Mouse (Mus musculus) embryonic facial prominence, embryonic 10.5 days (tissue): ENCODE results near the gene Anxa5. TPM values are rescaled to one million over a fixed set of nuclear protein-coding genes. Genes with fewer than 3 reads are reported as not detected.

Experiments
- DNase-seq: peaks from one replicate; pipeline ENCODE4 v3.0.0-alpha.2; 2017; ENCODE audit warnings: low spot score
- H3K27ac ChIP-seq: fragments of 300-500 bp; sonication (generic); replicated peaks from 2 replicates; pipeline ENCODE4 v1.5.1; 2016; ENCODE audit warnings: mild to moderate bottlenecking
- H3K27me3 ChIP-seq: fragments of 300-500 bp; sonication (generic); replicated peaks from 2 replicates; pipeline ENCODE4 v1.6.1; 2016; ENCODE audit warnings: low read depth, mild to moderate bottlenecking; ENCODE audit not compliant: poor library complexity, severe bottlenecking
- H3K36me3 ChIP-seq: fragments of 300-500 bp; sonication (generic); replicated peaks from 2 replicates; pipeline ENCODE4 v1.6.1; 2016; ENCODE audit warnings: mild to moderate bottlenecking, moderate library complexity
- H3K4me1 ChIP-seq: fragments of 300-500 bp; sonication (generic); 2 replicates; pipeline ENCODE4 v1.6.1; 2016
- H3K4me3 ChIP-seq: fragments of 300-500 bp; sonication (generic); 2 replicates; pipeline ENCODE4 v1.5.1; 2016; ENCODE audit warnings: mild to moderate bottlenecking, moderate library complexity
- H3K9me3 ChIP-seq: fragments of 300-500 bp; sonication (generic); 2 replicates; pipeline ENCODE4 v1.6.1; 2016; ENCODE audit warnings: mild to moderate bottlenecking
- WGBS: fragments of 180-500 bp; shearing (Covaris S2); methylation state at CpG from one replicate; pipeline ENCODE4 v1.1.7; 2016; 5-methylcytosine and 5-hydroxymethylcytosine counted together
- polyA plus RNA-seq: library from polyadenylated mRNA; unstranded; fragments of >200 nt; fragmentation: Nextera tagmentation; extraction: Ambion mirVana; gene quantifications from 2 replicates; pipeline ENCODE4 v1.2.1, GENCODE M21; 2016

Anxa5 gene
- polyA plus RNA-seq, 1 experiment from 2014 or later = 116 TPM

- H3K27ac ChIP-seq = no peak overlapping the region
- DNase-seq = no peak
- no peaks in the 10 kb centered on the region for H3K36me3 ChIP-seq
- H3K4me1 ChIP-seq = peaks cover 22% of the 10 kb centered on the region
- H3K9me3 ChIP-seq = no peaks in the 10 kb centered on the region
- H3K4me3 ChIP-seq = no peak overlapping the region
- 91% methylated on average over 4 of the region's 4 CpGs for WGBS
- no peaks in the 10 kb centered on the region for H3K27me3 ChIP-seq
Observed at GRCm38 (mm10) chr3:36484292-36484691, 8.6 kb upstream of the Anxa5 start.

- no peak overlapping the region for H3K27ac ChIP-seq
- WGBS = 50% methylated on average over 9 of the region's 9 CpGs
- H3K4me1 ChIP-seq = peaks cover 22% of the 10 kb centered on the region
- no peak for DNase-seq
- H3K36me3 ChIP-seq = no peaks in the 10 kb centered on the region
- no peak overlapping the region for H3K4me3 ChIP-seq
- no peaks in the 10 kb centered on the region for H3K9me3 ChIP-seq
- no peaks in the 10 kb centered on the region for H3K27me3 ChIP-seq
Observed at GRCm38 (mm10) chr3:36482940-36483339, 7.2 kb upstream of the Anxa5 start.

DNA sequence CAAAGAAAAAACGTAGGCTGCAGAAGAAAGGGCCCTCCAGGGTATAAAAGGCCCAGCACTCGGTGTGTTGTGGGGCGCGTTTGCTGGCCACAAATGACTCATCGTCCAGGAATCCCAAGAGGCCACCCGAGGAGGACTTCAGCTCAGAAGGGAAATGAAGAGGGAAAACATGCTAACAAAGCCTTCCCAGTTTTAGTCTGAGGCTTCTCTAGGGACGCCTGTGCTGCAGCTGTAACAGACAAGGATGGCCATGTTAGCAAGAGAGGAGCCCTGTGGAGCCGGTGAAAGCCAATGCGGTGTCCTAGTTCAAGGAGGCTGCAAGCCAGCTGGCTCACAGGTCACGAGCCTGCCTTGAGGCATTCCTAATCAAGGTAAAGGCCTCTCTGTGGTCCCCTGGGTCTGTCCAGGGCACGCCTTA, 6.1 kb upstream of the Anxa5 start:
- 5% methylated on average over 11 of the region's 11 CpGs for WGBS
- 0 out of 2 replicates have a peak overlapping the region, but pooled peaks have one; percentile 3 for H3K4me3 ChIP-seq
- H3K9me3 ChIP-seq = no peaks in the 10 kb centered on the region
- peak overlapping the region; percentile 76 for H3K27ac ChIP-seq
- no peaks in the 10 kb centered on the region for H3K27me3 ChIP-seq
- H3K36me3 ChIP-seq = no peaks in the 10 kb centered on the region
- peaks cover 23% of the 10 kb centered on the region for H3K4me1 ChIP-seq
- DNase-seq = peak; percentile 65

DNA sequence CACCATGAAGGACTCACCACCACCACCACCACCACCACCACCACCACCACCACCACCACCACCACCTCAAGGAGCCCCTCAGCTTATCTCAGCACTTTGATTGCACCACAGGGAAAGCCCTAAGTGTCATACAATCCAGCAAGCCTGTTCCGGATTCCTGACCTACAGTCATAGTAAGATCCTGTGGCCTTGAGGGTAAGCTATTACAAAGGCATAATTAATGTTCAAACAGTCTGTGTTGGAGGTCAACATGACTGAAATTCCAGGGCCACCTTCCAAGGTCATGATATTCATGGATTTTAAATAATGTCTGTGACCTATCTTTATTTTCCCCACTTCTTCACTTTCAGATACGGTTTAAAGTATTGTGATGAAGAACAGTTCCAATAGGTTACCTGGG, 4.8 kb upstream of the Anxa5 start:
- no peaks in the 10 kb centered on the region for H3K36me3 ChIP-seq
- H3K4me1 ChIP-seq = peaks cover 28% of the 10 kb centered on the region
- H3K27me3 ChIP-seq = no peaks in the 10 kb centered on the region
- no peak overlapping the region; the same call in 1 of the 2 replicates for H3K27ac ChIP-seq
- 79% methylated on average over 2 of the region's 2 CpGs for WGBS
- H3K4me3 ChIP-seq = no peak overlapping the region
- no peak for DNase-seq
- H3K9me3 ChIP-seq = no peaks in the 10 kb centered on the region

- DNase-seq = no peak
- Histone ChIP-seq H3K4me3 (no peak overlapping the region), H3K9me3 (no peaks in the 10 kb centered on the region), H3K27me3 (no peaks in the 10 kb centered on the region), H3K27ac (no peak overlapping the region), H3K4me1 (peaks cover 34% of the 10 kb centered on the region), H3K36me3 (no peaks in the 10 kb centered on the region)
- WGBS = 84% methylated on average over 8 of the region's 8 CpGs
Observed at GRCm38 (mm10) chr3:36478776-36479175, 3.1 kb upstream of the Anxa5 start.

GRCm38 (mm10) chr3:36476261-36477155, 814 bp upstream of the Anxa5 start:
- no peaks in the 10 kb centered on the region for H3K36me3 ChIP-seq
- DNase-seq = no peak
- H3K27ac ChIP-seq = peak overlapping the region; percentile 79
- peak overlapping the region; percentile 68 for H3K4me3 ChIP-seq
- H3K27me3 ChIP-seq = no peaks in the 10 kb centered on the region
- 34% methylated on average over 20 of the region's 20 CpGs for WGBS
- peaks cover 16% of the 10 kb centered on the region for H3K4me1 ChIP-seq
- H3K9me3 ChIP-seq = no peaks in the 10 kb centered on the region

- H3K4me3 ChIP-seq = peak overlapping the region; percentile 68
- peaks cover 15% of the 10 kb centered on the region for H3K4me1 ChIP-seq
- peak overlapping the region; percentile 79 for H3K27ac ChIP-seq
- no peaks in the 10 kb centered on the region for H3K36me3 ChIP-seq
- no peaks in the 10 kb centered on the region for H3K27me3 ChIP-seq
- 3% methylated on average over 24 of the region's 24 CpGs for WGBS
- H3K9me3 ChIP-seq = no peaks in the 10 kb centered on the region
- no peak for DNase-seq
Observed at GRCm38 (mm10) chr3:36474938-36475483, 683 bp downstream of the Anxa5 start.

GRCm38 (mm10) chr3:36474421-36474820, 1.3 kb downstream of the Anxa5 start:
- H3K4me3 ChIP-seq = peak overlapping the region; percentile 68

GRCm38 (mm10) chr3:36473222-36473621, 2.5 kb downstream of the Anxa5 start:
- 98% methylated on average over 5 of the region's 5 CpGs for WGBS
- Histone ChIP-seq H3K4me1 (peaks cover 22% of the 10 kb centered on the region), H3K27me3 (no peaks in the 10 kb centered on the region), H3K36me3 (no peaks in the 10 kb centered on the region), H3K4me3 (no peak overlapping the region), H3K9me3 (no peaks in the 10 kb centered on the region), H3K27ac (no peak overlapping the region)
- DNase-seq = no peak

More at GRCm38 (mm10) chr3:36474421-36474820, 1.3 kb downstream of the Anxa5 start:
- Histone ChIP-seq H3K27me3 (no peaks in the 10 kb centered on the region), H3K27ac (no peak overlapping the region), H3K4me1 (peaks cover 15% of the 10 kb centered on the region), H3K36me3 (no peaks in the 10 kb centered on the region), H3K9me3 (no peaks in the 10 kb centered on the region)
- 78% methylated on average over 5 of the region's 5 CpGs for WGBS
- DNase-seq = no peak

GRCm38 (mm10) chr3:36471856-36472255, 3.8 kb downstream of the Anxa5 start:
- H3K36me3 ChIP-seq = no peaks in the 10 kb centered on the region
- H3K27ac ChIP-seq = no peak overlapping the region
- peaks cover 22% of the 10 kb centered on the region for H3K4me1 ChIP-seq
- no peak overlapping the region for H3K4me3 ChIP-seq
- no peaks in the 10 kb centered on the region for H3K9me3 ChIP-seq
- DNase-seq = no peak
- 74% methylated on average over 4 of the region's 4 CpGs for WGBS
- H3K27me3 ChIP-seq = no peaks in the 10 kb centered on the region

GRCm38 (mm10) chr3:36468871-36469270, 6.8 kb downstream of the Anxa5 start:
- Histone ChIP-seq H3K9me3 (no peaks in the 10 kb centered on the region), H3K27ac (no peak overlapping the region), H3K36me3 (no peaks in the 10 kb centered on the region), H3K27me3 (no peaks in the 10 kb centered on the region), H3K4me3 (no peak overlapping the region), H3K4me1 (peaks cover 7% of the 10 kb centered on the region)
- peak; percentile 45 for DNase-seq
- WGBS = 25% methylated on average over 2 of the region's 2 CpGs

GRCm38 (mm10) chr3:36467632-36468031, 8.1 kb downstream of the Anxa5 start:
- peaks cover 7% of the 10 kb centered on the region for H3K4me1 ChIP-seq
- no peaks in the 10 kb centered on the region for H3K9me3 ChIP-seq
- 88% methylated on average over 7 of the region's 7 CpGs for WGBS
- H3K27me3 ChIP-seq = no peaks in the 10 kb centered on the region
- DNase-seq = no peak
- H3K27ac ChIP-seq = no peak overlapping the region
- no peak overlapping the region for H3K4me3 ChIP-seq
- H3K36me3 ChIP-seq = no peaks in the 10 kb centered on the region

DNA sequence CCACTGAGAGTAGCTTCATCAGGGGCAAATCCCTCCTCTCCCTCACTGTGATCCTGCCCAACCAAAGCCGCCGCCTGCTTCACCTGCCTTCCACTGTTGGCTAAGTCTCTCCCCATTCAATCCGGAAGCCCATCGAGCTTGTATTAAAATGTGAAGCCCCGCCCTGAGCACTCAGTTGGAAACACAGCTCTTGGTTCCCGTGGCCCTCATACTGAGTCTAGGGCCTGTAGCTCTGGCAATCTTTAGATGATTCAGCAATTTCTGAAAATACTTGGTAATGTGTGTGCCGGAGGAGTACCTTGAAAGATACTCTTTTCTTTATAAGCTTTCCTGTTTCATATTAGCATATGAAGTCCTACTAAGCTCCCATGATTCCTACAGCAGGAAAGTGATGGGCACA, 10.2 kb downstream of the Anxa5 start:
- Histone ChIP-seq H3K27ac (no peak overlapping the region), H3K4me1 (peaks cover 7% of the 10 kb centered on the region), H3K9me3 (no peaks in the 10 kb centered on the region), H3K4me3 (no peak overlapping the region), H3K27me3 (no peaks in the 10 kb centered on the region), H3K36me3 (no peaks in the 10 kb centered on the region)
- 68% methylated on average over 7 of the region's 7 CpGs for WGBS
- no peak for DNase-seq
